Mouse (Mus musculus) ES-Bruce4 (cell line): ENCODE results near the gene Snx15. TPM values are rescaled to one million over a fixed set of nuclear protein-coding genes. Genes with fewer than 3 reads are reported as not detected.

Experiments used
- H3K27ac ChIP-seq: 2 replicates; pipeline ENCODE4 v1.5.1; 2012; ENCODE audit warnings: low read length, inconsistent platforms; ENCODE audit not compliant: insufficient read depth
- H3K27me3 ChIP-seq: 2 replicates; pipeline ENCODE4 v1.6.1; 2012; ENCODE audit warnings: mild to moderate bottlenecking, low read length, inconsistent platforms; ENCODE audit not compliant: control insufficient read depth, poor library complexity, insufficient read depth, severe bottlenecking
- H3K36me3 ChIP-seq: 2 replicates; pipeline ENCODE4 v1.6.1; 2012; ENCODE audit warnings: inconsistent platforms, mild to moderate bottlenecking, low read length, moderate library complexity; ENCODE audit not compliant: control insufficient read depth, poor library complexity, insufficient read depth, severe bottlenecking
- H3K4me1 ChIP-seq: one replicate; pipeline ENCODE4 v1.8.1; 2011; ENCODE audit warnings: low read length; ENCODE audit not compliant: control insufficient read depth, insufficient read depth
- H3K4me3 ChIP-seq: 2 replicates; pipeline ENCODE4 v1.5.1; 2011; ENCODE audit warnings: low read depth, mild to moderate bottlenecking, low read length
- H3K9ac ChIP-seq: 2 replicates; pipeline ENCODE4 v1.6.1; 2012; ENCODE audit warnings: low read depth, mild to moderate bottlenecking, inconsistent platforms; ENCODE audit not compliant: poor library complexity, severe bottlenecking
- H3K9me3 ChIP-seq: replicated peaks from 2 replicates; pipeline ENCODE4 v1.6.1; 2012; ENCODE audit warnings: mild to moderate bottlenecking, low read length, inconsistent platforms; ENCODE audit not compliant: control insufficient read depth, poor library complexity, insufficient read depth, severe bottlenecking
- CTCF ChIP-seq: IDR thresholded peaks from one replicate; pipeline ENCODE4 v1.8.1; 2011; ENCODE audit warnings: low read depth, low read length
- EP300 ChIP-seq: IDR thresholded peaks from 2 replicates; pipeline ENCODE4 v1.6.1; 2011; ENCODE audit warnings: low read depth, low read length; ENCODE audit not compliant: insufficient read depth
- POLR2A ChIP-seq: IDR thresholded peaks from one replicate; pipeline ENCODE4 v1.8.1; 2011; ENCODE audit warnings: low read length; ENCODE audit not compliant: insufficient read depth
- polyA plus RNA-seq: library from polyadenylated mRNA; stranded (reverse); fragments of >200 nt; gene quantifications from 2 replicates; pipeline ENCODE4 v1.2.4, GENCODE M21; 2011; ENCODE audit warnings: low read depth; ENCODE audit not compliant: missing spikeins, insufficient read depth, insufficient read length

Gene Snx15
- polyA plus RNA-seq, 1 experiment: 10.0 TPM

DNA sequence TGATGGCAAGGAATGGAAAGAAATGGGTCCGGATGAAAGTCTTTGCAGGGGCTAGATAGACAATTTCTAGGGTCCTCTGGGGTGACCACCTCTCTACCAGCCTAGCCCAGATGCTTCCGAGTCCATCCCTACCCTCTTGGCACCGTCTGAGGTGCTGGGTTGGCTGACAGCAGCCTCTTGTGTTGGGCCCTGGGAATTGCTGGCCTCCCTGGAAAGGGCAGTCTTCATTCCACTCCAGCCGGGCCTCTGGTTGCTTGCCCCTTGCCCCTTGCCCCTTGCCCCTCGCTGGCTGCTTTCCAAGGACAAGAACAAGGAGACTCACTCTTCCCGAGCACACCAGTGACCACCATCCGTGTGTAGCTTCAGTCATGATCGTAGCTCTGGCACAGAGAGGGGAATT lies 28.3 kb upstream of the Snx15 start:
- Histone ChIP-seq H3K9me3 (no peaks in the 10 kb centered on the region), H3K36me3 (no peaks in the 10 kb centered on the region), H3K4me3 (no peak overlapping the region), H3K9ac (no peak overlapping the region), H3K27me3 (no peaks in the 10 kb centered on the region), H3K4me1 (no peaks in the 10 kb centered on the region), H3K27ac (no peak overlapping the region)
- no peak for TF ChIP-seq CTCF

- no peaks in the 10 kb centered on the region for H3K9me3 ChIP-seq
- TF ChIP-seq EP300 (no peak), POLR2A (no peak), CTCF (no peak)
- no peak overlapping the region for H3K4me3 ChIP-seq
- H3K36me3 ChIP-seq: no peaks in the 10 kb centered on the region
- H3K9ac ChIP-seq: no peak overlapping the region
- H3K27ac ChIP-seq: no peak overlapping the region
- no peaks in the 10 kb centered on the region for H3K4me1 ChIP-seq
- H3K27me3 ChIP-seq: no peaks in the 10 kb centered on the region
Observed at GRCm38 (mm10) chr19:6155174-6155573, 27.1 kb upstream of the Snx15 start.

DNA sequence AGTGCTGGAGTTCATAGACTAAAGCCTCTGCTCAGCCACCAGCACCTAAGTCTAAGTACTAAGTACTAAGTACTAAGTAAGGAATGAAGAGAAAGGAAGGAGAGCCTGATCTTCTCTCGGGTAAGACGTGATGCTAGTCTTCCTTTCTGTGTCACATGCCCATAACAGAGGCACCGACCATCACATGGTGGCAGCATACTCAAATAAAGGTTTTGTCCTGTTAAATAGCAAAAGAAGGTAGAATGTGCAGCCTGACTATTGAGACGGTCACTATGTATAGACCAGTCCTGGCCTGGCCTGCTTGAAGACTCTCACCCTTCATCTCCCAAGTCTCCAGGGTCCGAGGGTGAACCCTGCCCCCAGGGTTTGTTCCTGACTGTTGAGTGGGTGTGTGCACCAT lies 16.7 kb upstream of the Snx15 start:
- Histone ChIP-seq H3K36me3 (no peaks in the 10 kb centered on the region), H3K4me3 (no peak overlapping the region), H3K27ac (no peak overlapping the region), H3K9ac (no peak overlapping the region), H3K27me3 (no peaks in the 10 kb centered on the region), H3K9me3 (no peaks in the 10 kb centered on the region), H3K4me1 (no peaks in the 10 kb centered on the region)
- TF ChIP-seq POLR2A (no peak), EP300 (no peak)

DNA sequence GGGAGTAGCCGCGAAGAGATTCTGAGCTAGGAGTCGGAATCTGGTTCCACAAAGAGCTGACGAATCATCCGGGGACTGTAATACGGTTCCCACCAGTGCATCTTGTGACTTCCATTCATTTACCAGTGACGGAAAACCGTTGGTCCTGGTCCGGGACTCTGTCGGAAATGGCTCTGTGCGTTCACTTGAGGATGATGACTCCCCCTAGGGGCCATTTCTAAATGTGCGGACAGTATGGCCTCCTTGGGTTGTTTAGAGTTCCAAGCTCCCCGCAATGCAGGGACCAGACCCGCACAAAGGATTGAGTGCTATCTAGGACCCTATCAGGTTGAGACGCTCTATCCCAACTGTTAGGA lies 13.3 kb upstream of the Snx15 start, which contains the start of gene Arl2:
Arl2 (minus strand) TSS at position 155 of the 356 bp plus-strand sequence.
- Histone ChIP-seq H3K4me3 (peak within 1 kb of the TSS; percentile 96), H3K9me3 (no peaks in the 10 kb centered on the region)

DNA sequence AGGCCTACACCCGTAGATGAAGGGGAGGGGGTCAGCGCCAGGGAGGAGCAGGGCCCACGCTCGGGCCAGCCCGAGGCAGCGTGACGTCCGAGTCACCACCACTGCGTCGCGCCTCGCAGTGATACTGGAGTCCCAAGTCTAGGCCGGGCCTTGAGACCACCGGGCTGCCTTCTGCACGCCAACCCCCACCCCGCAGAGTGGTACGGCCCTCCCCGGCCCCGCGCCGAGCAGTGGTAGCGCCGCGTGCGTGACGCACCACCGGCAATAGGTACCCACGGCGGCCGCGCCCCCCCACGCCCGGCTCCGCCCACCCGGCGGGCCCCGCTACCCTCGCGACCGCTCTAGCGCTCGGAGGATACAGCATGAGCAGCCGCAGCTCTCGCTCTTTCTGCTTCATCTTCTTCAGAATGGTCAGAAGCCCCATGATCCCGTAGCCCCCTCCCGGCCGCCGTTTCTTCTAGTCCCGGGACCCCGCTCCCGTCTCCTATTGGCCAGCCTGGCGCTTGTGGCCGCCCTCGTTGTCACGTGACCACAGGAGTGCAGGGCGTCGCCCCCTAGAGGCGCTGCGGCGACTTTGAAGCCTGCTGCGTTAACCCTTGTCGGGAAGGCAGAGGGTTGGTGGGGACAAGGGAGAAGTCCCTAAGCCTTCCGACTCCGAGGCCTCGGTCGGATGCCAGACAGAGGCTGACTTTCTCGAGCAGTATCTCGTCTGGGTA lies 12.7 kb upstream of the Snx15 start, which contains the start of gene Batf2:
Batf2 (plus strand) TSS at position 306 of the 716 bp plus-strand sequence.
- no peaks in the 10 kb centered on the region for H3K4me1 ChIP-seq
- no peaks in the 10 kb centered on the region for H3K27me3 ChIP-seq
- peak within 1 kb of the TSS; percentile 94 for H3K27ac ChIP-seq
- TF ChIP-seq CTCF: peak; percentile 69
- TF ChIP-seq POLR2A: no peak
- TF ChIP-seq EP300: peak; percentile 47; the same call in 1 of the 2 replicates
- H3K4me3 ChIP-seq: peak within 1 kb of the TSS; percentile 96
- H3K9me3 ChIP-seq: no peaks in the 10 kb centered on the region
- H3K36me3 ChIP-seq: no peaks in the 10 kb centered on the region
- H3K9ac ChIP-seq: peak within 1 kb of the TSS; percentile 87

More for the DNA sequence above, 13.3 kb upstream of the Snx15 start, which contains the start of gene Arl2:
- no peaks in the 10 kb centered on the region for H3K4me1 ChIP-seq
- H3K36me3 ChIP-seq: no peaks in the 10 kb centered on the region
- H3K9ac ChIP-seq: peak within 1 kb of the TSS; percentile 87
- H3K27ac ChIP-seq: peak within 1 kb of the TSS; percentile 94
- peak; percentile 52 for TF ChIP-seq CTCF
- no peak for TF ChIP-seq POLR2A
- H3K27me3 ChIP-seq: no peaks in the 10 kb centered on the region

GRCm38 (mm10) chr19:6140374-6140677 lies 12.2 kb upstream of the Snx15 start:
- Histone ChIP-seq H3K27me3 (no peaks in the 10 kb centered on the region), H3K4me3 (peak overlapping the region; percentile 96), H3K9me3 (no peaks in the 10 kb centered on the region), H3K36me3 (no peaks in the 10 kb centered on the region), H3K9ac (peak overlapping the region; percentile 87), H3K4me1 (no peaks in the 10 kb centered on the region), H3K27ac (peak overlapping the region; percentile 46)
- TF ChIP-seq EP300: no peak
- no peak for TF ChIP-seq POLR2A
- no peak for TF ChIP-seq CTCF
